Mouse (Mus musculus): ENCODE data around the gene Acaca.

DNA sequence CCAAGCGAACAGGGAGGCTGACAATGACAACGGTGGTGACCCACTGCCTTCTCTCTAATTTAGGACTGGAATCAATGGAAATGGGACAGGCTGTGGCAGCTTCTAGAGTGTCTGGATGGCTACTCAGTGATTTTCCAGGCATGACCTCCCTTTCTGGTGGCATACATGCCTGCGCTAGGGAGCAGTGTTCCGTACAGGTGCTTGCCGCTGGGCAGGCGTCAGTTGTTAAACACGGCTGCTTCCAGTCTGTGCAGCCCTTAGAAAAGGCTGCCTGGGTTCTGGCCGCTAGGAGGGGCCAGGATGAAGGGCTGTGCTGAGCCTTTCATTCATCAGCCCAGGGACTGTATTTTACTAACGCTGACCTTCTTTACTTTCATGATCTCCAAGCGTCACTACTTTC, 63.8 kb downstream of the Acaca start:
- TF ChIP-seq CTCF (conservative IDR thresholded peaks at IDR 0.05; ENCODE audit: insufficient read depth, insufficient read length, low read depth, low read length), result no peak; the same call in 1 of the 2 replicates
- no peak for TF ChIP-seq POLR2A (IDR thresholded peaks at IDR 0.05; ENCODE audit: low read depth, low read length)

Measured in kidney, adult 2 months (tissue).